Mouse (Mus musculus) kidney, adult 2 months (tissue): ENCODE results near the gene Nrl.

Source experiments
- CTCF ChIP-seq: fragments of 200-500 bp; conservative IDR thresholded peaks from 2 replicates; pipeline ENCODE4 v1.5.1; 2011; ENCODE audit warnings: low read depth, mild to moderate bottlenecking, control low read depth, low read length, moderate library complexity, mixed read lengths; ENCODE audit not compliant: insufficient read depth, insufficient read length
- POLR2A ChIP-seq: fragments of 200-500 bp; IDR thresholded peaks from one replicate; pipeline ENCODE4 v1.6.1; 2011; ENCODE audit warnings: low read depth, low read length, control low read depth

GRCm38 (mm10) chr14:55550191-55550590 lies 25.4 kb upstream of the Nrl start:
- TF ChIP-seq CTCF = no peak
- no peak for TF ChIP-seq POLR2A
